Mouse (Mus musculus): ENCODE measurements around the gene Gas8. TPM values are rescaled to one million over a fixed set of nuclear protein-coding genes. Genes with fewer than 3 reads are reported as not detected.
"Not testable (repeated sequence)": the region's sequence is repeated elsewhere in the genome, so short reads cannot be mapped to it uniquely, and the experiment has no call there.

Gene Gas8
- 10 to 100 TPM in 1 of 3 experiments, 1 to 10 TPM in 2; 6.4 to 10.1 (median 7.3) TPM for polyA plus RNA-seq (2017; shearing (Covaris generic))

GRCm38 (mm10) chr8:123518667-123519066 lies at the start of gene Gas8:
TSS of gene Gas8 (plus strand) at chr8:123518834.
- peak; percentile 96 for ATAC-seq

DNA sequence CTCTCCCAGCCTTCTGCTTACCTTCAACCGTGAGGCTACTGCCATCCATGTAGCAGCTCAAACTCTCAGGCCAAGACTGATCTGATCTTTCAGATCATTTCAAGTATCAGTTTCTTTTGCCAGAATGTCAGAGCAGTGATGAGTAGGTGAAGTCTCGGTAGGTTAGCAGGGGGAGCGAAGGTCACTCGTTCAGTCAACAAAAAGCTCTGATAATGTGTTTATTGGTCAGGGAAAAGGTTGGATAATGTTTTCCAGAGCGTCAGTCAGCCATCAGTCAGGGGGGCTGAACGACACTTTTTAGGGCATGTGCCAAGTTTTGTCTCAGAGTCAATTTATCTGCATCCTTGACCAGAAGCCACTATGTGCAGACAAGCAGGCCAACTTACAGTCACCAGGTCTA lies 45.6 kb upstream of the Gas8 start:
- ATAC-seq, result not testable (repeated sequence)

GRCm38 (mm10) chr8:123474549-123474948 lies 44.1 kb upstream of the Gas8 start:
- not testable (repeated sequence) for ATAC-seq

DNA sequence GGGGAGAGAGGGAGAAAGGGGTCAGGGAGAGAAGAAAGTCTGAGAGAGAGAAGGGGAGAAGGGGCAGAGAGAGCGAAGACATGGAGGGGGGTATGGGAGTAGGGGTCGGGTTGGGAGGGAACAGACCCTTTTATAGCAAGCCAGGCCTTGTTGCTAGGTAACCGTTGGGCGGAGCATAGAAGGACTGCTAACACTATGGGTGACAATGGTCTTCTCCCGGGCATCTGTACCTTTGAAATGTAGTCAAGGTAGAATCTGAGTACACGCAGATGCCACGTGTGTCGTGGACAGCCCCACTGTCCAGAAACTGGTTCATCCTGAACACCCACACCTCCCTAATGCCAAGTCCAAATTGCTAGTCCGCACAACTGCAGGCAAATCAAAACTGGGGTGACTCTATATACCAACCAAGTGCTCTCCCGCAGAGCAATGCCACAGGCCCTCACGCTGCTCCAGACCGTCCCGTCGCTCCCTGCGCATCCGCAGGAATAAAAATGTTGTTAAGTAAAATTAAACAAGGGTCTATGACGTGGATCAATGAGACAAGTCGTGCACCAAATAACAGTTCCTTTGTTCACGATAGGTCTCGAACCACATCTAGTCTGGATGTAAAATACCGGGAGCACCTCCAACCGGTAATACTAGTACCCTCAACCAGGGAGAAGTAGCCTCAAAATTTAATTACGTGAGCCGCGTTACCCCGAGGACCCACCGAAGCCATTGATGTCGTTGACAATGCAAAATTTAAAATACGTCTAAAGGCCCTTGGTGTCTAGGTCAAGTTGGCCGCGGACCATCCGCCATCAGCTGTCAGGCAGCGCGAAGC lies 41.5 kb upstream of the Gas8 start:
- peak; percentile 27 for ATAC-seq

- ATAC-seq, result peak; percentile 64
Measured at GRCm38 (mm10) chr8:123477737-123478258, 40.8 kb upstream of the Gas8 start, which contains the start of gene Afg3l1. TSS of gene Afg3l1 (plus strand) at chr8:123477903.

DNA sequence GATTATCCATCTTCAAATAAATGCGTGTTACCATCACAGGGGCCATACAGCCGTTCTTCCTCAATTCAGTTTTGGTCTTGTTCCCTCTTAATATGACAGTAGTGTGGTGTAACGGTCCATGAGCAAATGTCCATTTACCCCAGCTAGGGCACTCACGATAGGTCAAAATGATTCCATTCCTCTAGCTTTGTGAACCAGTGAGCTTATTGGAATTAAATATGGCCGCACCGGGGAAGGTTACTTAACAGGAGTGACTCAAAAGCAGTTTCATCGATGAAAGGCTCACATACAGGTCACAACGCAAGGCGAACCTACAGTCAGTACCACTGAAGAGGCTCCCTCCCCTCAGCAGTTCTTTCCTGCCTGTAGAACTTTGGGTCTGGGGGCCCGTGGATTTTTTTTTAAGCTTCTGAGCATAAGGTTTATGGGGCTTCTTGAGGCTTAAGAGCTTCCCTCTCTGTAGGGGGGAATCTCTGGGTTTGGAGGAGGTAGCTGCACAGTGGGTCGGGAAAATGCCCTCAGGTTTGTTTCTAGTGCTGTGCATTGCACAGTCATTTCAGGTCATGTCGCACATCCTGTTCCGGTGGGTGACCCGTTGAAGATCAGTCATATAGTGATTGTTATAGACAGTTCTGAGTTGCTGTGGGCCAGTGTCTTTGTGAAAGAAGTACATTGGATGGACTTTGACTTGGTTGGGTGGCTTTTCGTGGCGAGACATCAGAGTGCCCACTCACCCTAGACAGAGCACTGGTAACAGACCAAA lies 40.0 kb upstream of the Gas8 start:
- ATAC-seq, result peak; percentile 70

DNA sequence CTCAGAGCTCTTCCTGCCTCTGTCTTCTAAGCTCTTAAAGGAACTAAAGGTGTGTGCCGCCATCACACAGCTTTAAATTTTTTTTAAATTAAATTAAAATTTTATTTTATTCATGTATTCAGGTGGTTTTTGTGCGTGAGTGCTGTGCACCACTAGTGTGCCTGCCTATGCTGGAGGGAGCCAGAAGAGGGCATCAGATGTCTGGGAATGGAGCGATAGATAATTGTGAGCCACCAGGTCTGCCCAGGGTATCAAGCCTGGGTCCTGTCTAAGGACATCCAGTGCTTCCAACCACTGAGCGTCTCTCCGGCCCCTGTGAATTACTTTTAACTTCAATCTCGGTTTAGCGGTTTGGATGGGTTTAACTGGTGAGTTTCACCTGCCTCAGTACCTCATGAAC lies 36.0 kb upstream of the Gas8 start:
- no peak for ATAC-seq

- ATAC-seq, result no peak
Measured at GRCm38 (mm10) chr8:123491280-123492075, 27.2 kb upstream of the Gas8 start.

DNA sequence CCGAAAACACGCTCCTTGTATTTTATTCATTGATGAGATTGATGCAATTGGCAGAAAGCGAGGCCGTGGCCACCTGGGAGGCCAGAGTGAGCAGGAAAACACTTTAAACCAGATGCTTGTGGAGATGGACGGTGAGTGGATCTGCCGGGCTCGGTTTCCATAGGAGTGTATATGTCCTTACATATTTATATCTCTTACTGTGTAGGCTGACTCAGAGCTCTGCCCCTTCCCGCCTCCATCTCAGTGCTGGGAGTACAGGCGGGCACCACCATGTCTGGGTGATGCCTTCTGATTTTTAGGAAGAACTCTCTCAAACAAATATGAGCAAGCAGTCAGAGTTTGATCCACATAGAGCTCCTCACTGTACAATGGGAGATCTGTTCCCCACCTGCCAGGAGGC lies 25.7 kb upstream of the Gas8 start:
- ATAC-seq, result no peak

DNA sequence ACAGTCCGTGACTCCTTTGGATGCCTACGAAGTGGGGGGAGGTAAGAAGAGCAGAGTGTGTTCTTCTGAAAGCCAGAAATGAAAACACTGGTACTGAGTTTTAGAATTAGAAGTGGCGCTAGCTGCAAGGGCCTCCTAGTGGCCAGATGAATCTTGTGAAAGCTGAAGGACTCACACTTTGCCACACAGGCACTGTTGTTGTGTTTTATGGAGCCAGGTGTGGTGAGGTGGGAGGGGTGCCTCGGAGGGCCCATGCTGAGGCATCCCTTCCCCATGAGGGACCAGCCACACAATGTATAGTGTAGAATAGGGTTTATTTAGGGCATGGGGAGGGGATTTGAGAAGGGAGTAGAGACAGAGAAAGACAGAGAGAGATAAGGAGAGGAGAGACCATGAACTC lies 20.9 kb upstream of the Gas8 start:
- ATAC-seq, result no peak

DNA sequence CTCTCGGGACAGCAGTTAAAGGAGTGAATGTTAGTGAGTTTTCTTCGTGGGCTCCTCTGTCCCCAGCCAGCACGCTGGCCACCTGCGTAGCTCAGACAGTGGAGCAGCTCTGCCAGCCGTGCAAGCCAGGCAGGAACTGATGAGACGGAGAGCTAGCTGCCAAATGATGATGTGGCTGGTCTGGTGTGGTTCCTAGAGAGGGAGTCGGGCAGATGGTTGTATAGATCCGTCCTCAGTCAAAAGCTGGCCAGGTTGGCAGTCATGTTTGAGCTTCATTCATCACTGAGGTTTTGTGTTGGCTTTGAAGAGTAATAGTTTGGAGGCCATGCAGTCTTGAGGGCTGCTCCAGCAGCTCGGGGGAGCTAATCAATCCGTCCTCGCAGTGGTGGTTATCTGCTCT lies 19.7 kb upstream of the Gas8 start:
- no peak for ATAC-seq

DNA sequence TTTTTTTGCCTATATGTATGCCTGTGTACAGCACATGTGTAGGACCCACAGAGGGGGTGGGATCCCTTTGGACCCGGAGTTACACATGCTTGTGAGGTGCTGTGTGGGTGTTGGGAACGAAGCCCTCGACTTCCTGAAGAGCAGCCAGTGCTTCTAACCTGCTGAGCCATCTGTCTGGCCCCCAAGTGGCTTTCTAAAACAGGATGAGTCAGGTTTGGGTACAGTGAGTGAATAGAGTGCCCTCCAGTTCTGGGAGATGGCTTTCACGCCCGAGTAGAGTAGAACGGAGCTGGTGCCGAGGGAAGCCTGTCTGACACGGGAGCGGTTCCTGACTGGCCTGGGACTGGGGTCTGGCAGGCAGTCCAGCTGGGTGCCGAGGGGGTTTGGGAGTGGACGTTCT lies 19.1 kb upstream of the Gas8 start:
- no peak for ATAC-seq

DNA sequence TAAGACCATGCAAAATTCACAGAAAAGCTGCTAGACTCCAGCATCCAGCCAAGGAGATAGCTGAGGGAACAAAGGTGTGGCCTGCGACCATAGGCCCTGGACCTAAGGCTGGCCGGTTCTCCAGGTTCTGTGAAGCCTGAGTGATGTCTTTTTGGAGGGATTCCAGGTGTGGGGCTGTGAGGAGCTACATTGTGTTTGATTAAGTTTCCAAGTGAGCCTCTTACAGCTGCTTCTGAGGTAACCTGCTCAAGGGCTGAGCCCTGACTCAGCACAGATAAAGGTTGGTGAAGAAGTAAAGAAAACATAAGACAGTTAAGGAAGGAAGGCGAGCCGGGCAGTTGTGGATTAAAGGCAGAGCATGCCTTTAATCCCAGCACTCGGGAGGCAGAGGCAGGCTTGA lies 16.4 kb upstream of the Gas8 start:
- no peak for ATAC-seq

- no peak for ATAC-seq
Measured at GRCm38 (mm10) chr8:123503801-123504467, 14.7 kb upstream of the Gas8 start.

GRCm38 (mm10) chr8:123504591-123505195 lies 13.9 kb upstream of the Gas8 start:
- ATAC-seq, result no peak

- no peak for ATAC-seq
Measured at GRCm38 (mm10) chr8:123505267-123505666, 13.4 kb upstream of the Gas8 start.

DNA sequence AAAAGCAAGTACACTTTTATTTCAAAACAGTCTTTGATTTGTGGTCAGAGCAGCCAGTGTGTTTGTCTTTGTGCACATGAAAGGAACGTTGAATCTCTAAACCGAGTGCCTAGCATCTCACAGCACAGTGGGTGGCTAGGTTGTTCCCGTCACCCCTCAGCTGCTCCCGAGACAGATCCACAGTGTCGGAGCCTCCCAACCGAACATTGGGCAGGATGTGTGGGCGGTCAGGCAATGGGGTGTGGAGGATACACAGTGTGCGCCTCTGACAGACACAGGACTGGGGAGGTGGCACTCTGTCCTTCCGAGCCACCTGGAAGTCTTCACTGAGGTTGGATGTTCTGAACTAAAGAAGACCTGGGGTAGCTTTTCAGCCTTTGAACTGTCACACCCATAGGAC lies 12.9 kb upstream of the Gas8 start:
- no peak for ATAC-seq

GRCm38 (mm10) chr8:123507153-123507552 lies 11.5 kb upstream of the Gas8 start:
- ATAC-seq, result no peak

DNA sequence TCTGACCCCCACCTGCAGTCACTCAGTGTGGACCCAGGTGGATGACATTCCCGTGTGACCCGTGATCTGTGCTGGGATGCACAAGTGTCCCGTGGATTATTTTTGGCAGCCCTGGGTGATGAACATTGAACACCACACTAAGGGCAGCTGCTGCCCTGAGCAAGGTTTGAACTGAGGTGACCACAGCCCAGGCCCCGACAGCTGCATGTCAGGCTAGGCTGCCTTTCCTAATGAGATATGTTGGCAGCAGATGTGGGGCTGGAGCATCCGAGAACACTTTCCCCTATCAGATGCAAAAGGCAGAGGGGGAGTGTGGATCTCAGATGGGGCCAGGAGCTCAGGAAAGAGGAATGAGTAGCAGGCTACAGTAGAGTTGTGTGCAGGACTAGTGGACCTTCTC lies 7.8 kb upstream of the Gas8 start:
- ATAC-seq, result no peak

DNA sequence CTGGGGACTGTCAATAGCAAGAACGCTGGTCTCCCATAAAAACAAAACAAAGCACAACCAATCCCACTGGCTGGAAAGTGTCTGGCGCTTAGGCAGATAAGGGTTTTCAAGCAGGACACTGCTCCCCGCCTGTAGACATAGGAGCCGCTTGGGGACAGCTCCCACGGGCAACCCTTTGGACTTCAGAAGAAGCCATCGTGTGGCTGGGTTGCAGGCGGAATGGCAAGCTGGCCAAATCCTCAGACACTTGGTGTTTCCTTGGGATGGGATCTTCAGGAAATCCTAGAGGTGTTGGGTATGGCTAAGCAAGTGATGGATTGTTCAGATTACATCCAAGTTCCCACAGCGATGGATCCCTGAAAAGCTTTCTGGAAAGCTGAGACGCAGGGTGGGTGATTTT lies 4.5 kb upstream of the Gas8 start:
- no peak for ATAC-seq

- no peak for ATAC-seq
Measured at GRCm38 (mm10) chr8:123514781-123515539, 3.7 kb upstream of the Gas8 start, which contains the start of gene Dbndd1. TSS of gene Dbndd1 (minus strand) at chr8:123515463.

All from inflammation-experienced regulatory T-cells, adult 6 months (primary cell).